29 mouse cellular contexts compared by ENCODE assay signal in the genomic region with DNA sequence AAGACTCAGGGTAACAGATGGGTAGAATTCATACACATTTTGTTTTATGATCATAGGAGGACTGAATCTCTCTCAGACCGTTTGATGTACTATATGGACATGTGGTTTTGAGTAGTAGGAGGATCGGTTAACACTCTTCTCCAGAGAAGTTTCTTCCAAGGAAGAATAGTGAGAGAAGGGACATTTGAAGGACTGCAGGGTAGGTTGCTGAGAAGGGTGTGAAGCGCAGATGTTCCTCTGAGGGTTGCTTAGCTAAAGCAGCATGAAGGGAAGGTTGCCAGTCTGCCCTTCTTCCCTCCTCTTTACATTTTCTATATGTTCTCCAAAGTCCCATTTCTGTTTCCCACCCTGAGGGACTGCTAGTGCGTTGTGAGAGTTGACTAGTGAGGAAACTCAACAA. TPM values are rescaled to one million over a fixed set of nuclear protein-coding genes. Genes with fewer than 3 reads are reported as not detected.
DNase-seq lines count a peak whose midpoint lies in the region; ATAC-seq and TF ChIP-seq lines count a peak whose summit lies in the region.
"Had no signal": no experiment of that assay in that cellular context is flagged by ENCODE, and none has a peak within 500 bp of the region (broad histone marks: within the 10 kb centered on the region; RNA-seq: fewer than 3 reads in every experiment).

No protein-coding gene starts in this region.

- WGBS in midbrain, embryonic 13.5 days = 81% methylated on average over 4 of the region's 4 CpGs
- WGBS in midbrain, embryonic 16.5 days = 79% methylated on average over 4 of the region's 4 CpGs
- 63% methylated on average over 4 of the region's 4 CpGs for WGBS in embryonic facial prominence, embryonic 14.5 days
- 93% methylated on average over 4 of the region's 4 CpGs for WGBS in macrophage (ENCODE audit: missing documents)
- WGBS in kidney, adult 2 months = 85% methylated on average over 4 of the region's 4 CpGs

- 0 out of 2 replicates have a peak, but pooled peaks cover 7% of the 10 kb centered on the region for H3K4me1 ChIP-seq in midbrain, embryonic 13.5 days (replicated peaks)
- no peaks in the 10 kb centered on the region for H3K4me1 ChIP-seq in midbrain, embryonic 16.5 days (ENCODE audit: control insufficient read depth, insufficient read depth, low read length)
- H3K4me1 ChIP-seq in embryonic facial prominence, embryonic 14.5 days (ENCODE audit: control insufficient read depth, insufficient read depth, low read length) = peaks cover 13% of the 10 kb centered on the region; the same call in 1 of the 2 replicates
- no peaks in the 10 kb centered on the region for H3K4me1 ChIP-seq in kidney, adult 2 months (ENCODE audit: control insufficient read depth, insufficient read depth, low read length)
- H3K4me1 ChIP-seq: heart, embryonic 13.5 days; hindbrain, embryonic 15.5 days; midbrain, embryonic 10.5 days; stomach, embryonic 15.5 days had no signal

- no peak for DNase-seq in frontal cortex, postnatal 14 days (ENCODE audit: low spot score in 2 of 2)
- DNase-seq in embryonic facial prominence, embryonic 14.5 days (ENCODE audit: low spot score) = no peak
- DNase-seq in left cerebral cortex, adult 11 months (ENCODE audit: low spot score) = no peak
- no peak for DNase-seq in kidney, adult 2 months
- DNase-seq: cerebellum, adult 9-10 months; gastrocnemius, postnatal 14 days; heart, adult 18-20 months; heart, postnatal 36 days; kidney, postnatal 10 days; thymus, adult 18-20 months had no signal

- no peak overlapping the region for H3K9ac ChIP-seq in midbrain, embryonic 13.5 days (replicated peaks)
- H3K9ac ChIP-seq in midbrain, embryonic 16.5 days (ENCODE audit: low read depth, low read length) = no peak overlapping the region
- no peak overlapping the region for H3K9ac ChIP-seq in embryonic facial prominence, embryonic 14.5 days (ENCODE audit: low read depth, low read length)
- H3K9ac ChIP-seq: embryonic facial prominence, embryonic 15.5 days; heart, embryonic 13.5 days; hindbrain, embryonic 15.5 days; liver, embryonic 15.5 days; stomach, embryonic 15.5 days had no signal

- 0 out of 2 replicates have a peak overlapping the region, but pooled peaks have one; percentile 15 for H3K27ac ChIP-seq in midbrain, embryonic 13.5 days
- H3K27ac ChIP-seq in midbrain, embryonic 16.5 days (ENCODE audit: low read length) = no peak overlapping the region
- H3K27ac ChIP-seq in embryonic facial prominence, embryonic 14.5 days (replicated peaks; ENCODE audit: low read depth, low read length) = 0 out of 2 replicates have a peak overlapping the region, but pooled peaks have one; percentile 16
- 0 out of 2 replicates have a peak overlapping the region, but pooled peaks have one; percentile 15 for H3K27ac ChIP-seq in macrophage
- no peak overlapping the region for H3K27ac ChIP-seq in kidney, adult 2 months (ENCODE audit: insufficient read depth, low read depth, low read length)
- H3K27ac ChIP-seq: embryonic facial prominence, embryonic 15.5 days; heart, embryonic 13.5 days; hindbrain, embryonic 15.5 days; liver, embryonic 15.5 days; midbrain, embryonic 10.5 days; stomach, embryonic 15.5 days had no signal

- ATAC-seq in frontal cortex, adult (ENCODE audit: low TSS enrichment) = peak; percentile 86
- no peak for ATAC-seq in midbrain, embryonic 13.5 days
- no peak for ATAC-seq in midbrain, embryonic 16.5 days
- ATAC-seq in embryonic facial prominence, embryonic 14.5 days (ENCODE audit: low read depth) = no peak
- ATAC-seq: activated CD4-positive, CD25-positive, alpha-beta regulatory T cell, adult 4 months; intestine, postnatal 0 days had no signal

- no peaks in the 10 kb centered on the region for H3K36me3 ChIP-seq in midbrain, embryonic 13.5 days
- no peaks in the 10 kb centered on the region for H3K36me3 ChIP-seq in midbrain, embryonic 16.5 days (ENCODE audit: control insufficient read depth, insufficient read depth, low read length)
- H3K36me3 ChIP-seq in embryonic facial prominence, embryonic 14.5 days (ENCODE audit: control insufficient read depth, insufficient read depth, low read length) = no peaks in the 10 kb centered on the region
- no peaks in the 10 kb centered on the region for H3K36me3 ChIP-seq in macrophage (ENCODE audit: inconsistent target)
- H3K36me3 ChIP-seq in kidney, adult 2 months (ENCODE audit: control insufficient read depth, insufficient read depth, low read length) = no peaks in the 10 kb centered on the region
- H3K36me3 ChIP-seq: embryonic facial prominence, embryonic 15.5 days; G1E; heart, embryonic 13.5 days; hindbrain, embryonic 15.5 days; liver, embryonic 15.5 days; stomach, embryonic 15.5 days had no signal

- no peak overlapping the region for H3K4me2 ChIP-seq in midbrain, embryonic 13.5 days (replicated peaks)
- no peak overlapping the region for H3K4me2 ChIP-seq in midbrain, embryonic 16.5 days (ENCODE audit: low read length)
- H3K4me2 ChIP-seq in embryonic facial prominence, embryonic 14.5 days (ENCODE audit: low read depth, low read length) = no peak overlapping the region
- H3K4me2 ChIP-seq: embryonic facial prominence, embryonic 15.5 days; heart, embryonic 13.5 days; hindbrain, embryonic 15.5 days; liver, embryonic 15.5 days; stomach, embryonic 15.5 days had no signal

- H3K9me3 ChIP-seq in midbrain, embryonic 13.5 days = no peaks in the 10 kb centered on the region
- no peaks in the 10 kb centered on the region for H3K9me3 ChIP-seq in midbrain, embryonic 16.5 days (replicated peaks; ENCODE audit: control insufficient read depth, low read length, poor library complexity, severe bottlenecking)
- no peaks in the 10 kb centered on the region for H3K9me3 ChIP-seq in embryonic facial prominence, embryonic 14.5 days (ENCODE audit: control insufficient read depth, low read length)
- H3K9me3 ChIP-seq: embryonic facial prominence, embryonic 15.5 days; heart, embryonic 13.5 days; hindbrain, embryonic 15.5 days; liver, embryonic 15.5 days; midbrain, embryonic 10.5 days; stomach, embryonic 15.5 days had no signal

- no peak for TF ChIP-seq POLR2A in kidney, adult 2 months (IDR thresholded peaks at IDR 0.05; ENCODE audit: low read depth, low read length)

- no peak overlapping the region for H3K4me3 ChIP-seq in midbrain, embryonic 13.5 days (replicated peaks)
- H3K4me3 ChIP-seq in midbrain, embryonic 16.5 days (ENCODE audit: low read depth, low read length) = no peak overlapping the region
- H3K4me3 ChIP-seq in embryonic facial prominence, embryonic 14.5 days (ENCODE audit: low read depth, low read length) = no peak overlapping the region
- no peak overlapping the region for H3K4me3 ChIP-seq in macrophage (ENCODE audit: inconsistent target)
- no peak overlapping the region for H3K4me3 ChIP-seq in kidney, adult 2 months (ENCODE audit: insufficient read depth, low read depth, low read length)
- H3K4me3 ChIP-seq: embryonic facial prominence, embryonic 15.5 days; heart, embryonic 13.5 days; hindbrain, embryonic 15.5 days; liver, embryonic 15.5 days; midbrain, embryonic 10.5 days; stomach, embryonic 15.5 days had no signal

- no peaks in the 10 kb centered on the region for H3K27me3 ChIP-seq in midbrain, embryonic 13.5 days
- no peaks in the 10 kb centered on the region for H3K27me3 ChIP-seq in midbrain, embryonic 16.5 days (ENCODE audit: control insufficient read depth, insufficient read depth, low read depth, low read length)
- H3K27me3 ChIP-seq in embryonic facial prominence, embryonic 14.5 days (replicated peaks; ENCODE audit: control insufficient read depth, insufficient read depth, low read length) = no peaks in the 10 kb centered on the region
- no peaks in the 10 kb centered on the region for H3K27me3 ChIP-seq in kidney, adult 2 months (replicated peaks; ENCODE audit: control insufficient read depth, insufficient read depth, low read length)
- H3K27me3 ChIP-seq: embryonic facial prominence, embryonic 15.5 days; heart, embryonic 13.5 days; hindbrain, embryonic 15.5 days; liver, embryonic 15.5 days; stomach, embryonic 15.5 days had no signal

- H3K79me2 ChIP-seq in macrophage (ENCODE audit: inconsistent target) = no peaks in the 10 kb centered on the region

- no peak for TF ChIP-seq CTCF in kidney, adult 2 months (conservative IDR thresholded peaks at IDR 0.05; ENCODE audit: insufficient read depth, insufficient read length, low read depth, low read length)

RNA-seq across cellular contexts. Expression of a gene that starts 20.3 kb away (rescaled TPM):
- 18.6 and 18.8 TPM in 2 replicates for polyA plus RNA-seq in midbrain, embryonic 13.5 days (2015; fragmentation: Nextera tagmentation; extraction: Ambion mirVana)
- polyA plus RNA-seq in midbrain, embryonic 16.5 days (2015; fragmentation: Nextera tagmentation; extraction: Ambion mirVana) = 6.2 TPM in 2 replicates
- polyA plus RNA-seq in embryonic facial prominence, embryonic 14.5 days (2014; fragmentation: Nextera tagmentation; extraction: Ambion mirVana) = 4.3 and 4.8 TPM in 2 replicates
- 10 to 100 TPM in 4 of 26 experiments, 1 to 10 TPM in 14, under 1 TPM in 6, not detected in 2; 0.25 to 25.9 (median 4.7) TPM for total RNA-seq in macrophage (2018; cell fraction: chromatin; rRNA removed)
- total RNA-seq in macrophage (2018; cell fraction: cytosol; rRNA removed) = 10 to 100 TPM in 8 of 26 experiments, 1 to 10 TPM in 18; 1.0 to 14.2 (median 4.3) TPM
- 10 to 100 TPM in 2 of 26 experiments, 1 to 10 TPM in 24; 1.0 to 27.8 (median 3.2) TPM for total RNA-seq in macrophage (2018; cell fraction: nucleus; rRNA removed)
- 4.1 to 12.9 TPM (median 10.1 TPM) in 3 replicates for polyA plus RNA-seq in macrophage (2018)
- polyA plus RNA-seq in kidney, adult 2 months (2012; rRNA removed) = 2.5 and 3.7 TPM in 2 replicates
- total RNA-seq: G1E had no signal
- polyA plus RNA-seq: G1E had no signal

RNA-seq across cellular contexts. Expression of a gene that starts 28.0 kb away (rescaled TPM):
- not detected in 2 replicates for polyA plus RNA-seq in midbrain, embryonic 13.5 days (2015; fragmentation: Nextera tagmentation; extraction: Ambion mirVana)
- polyA plus RNA-seq in midbrain, embryonic 16.5 days (2015; fragmentation: Nextera tagmentation; extraction: Ambion mirVana) = not detected in 2 replicates
- polyA plus RNA-seq in embryonic facial prominence, embryonic 14.5 days (2014; fragmentation: Nextera tagmentation; extraction: Ambion mirVana) = not detected in 2 replicates
- not detected for total RNA-seq in macrophage (2018; cell fraction: chromatin; rRNA removed)
- total RNA-seq in macrophage (2018; cell fraction: cytosol; rRNA removed) = not detected
- total RNA-seq in macrophage (2018; cell fraction: nucleus; rRNA removed) = not detected
- not detected in 3 replicates for polyA plus RNA-seq in macrophage (2018)
- polyA plus RNA-seq in kidney, adult 2 months (2012; rRNA removed) = not detected in 2 replicates
- total RNA-seq: adrenal gland, postnatal 14 days; common myeloid progenitor, adult 5-6 weeks; G1E; monocyte, adult 5-6 weeks had no signal
- polyA plus RNA-seq: activated CD4-positive, CD25-positive, alpha-beta regulatory T cell, adult 4 months; embryonic facial prominence, embryonic 15.5 days; G1E; heart, embryonic 13.5 days; hindbrain, embryonic 15.5 days; intestine, postnatal 0 days; limb, embryonic 14.5 days; midbrain, embryonic 10.5 days; neural tube, embryonic 11.5 days; stomach, embryonic 15.5 days; urinary bladder, adult 2 months had no signal

Comparison
In these comparisons a context has a peak if more than half of its experiments do, and no peak if none do; other contexts are left out.
1. H3K27ac ChIP-seq: peak in midbrain, embryonic 13.5 days (single experiment), embryonic facial prominence, embryonic 14.5 days (single experiment) and macrophage (single experiment); none in midbrain, embryonic 16.5 days (single experiment) and kidney, adult 2 months (single experiment).